In the genomic region with DNA sequence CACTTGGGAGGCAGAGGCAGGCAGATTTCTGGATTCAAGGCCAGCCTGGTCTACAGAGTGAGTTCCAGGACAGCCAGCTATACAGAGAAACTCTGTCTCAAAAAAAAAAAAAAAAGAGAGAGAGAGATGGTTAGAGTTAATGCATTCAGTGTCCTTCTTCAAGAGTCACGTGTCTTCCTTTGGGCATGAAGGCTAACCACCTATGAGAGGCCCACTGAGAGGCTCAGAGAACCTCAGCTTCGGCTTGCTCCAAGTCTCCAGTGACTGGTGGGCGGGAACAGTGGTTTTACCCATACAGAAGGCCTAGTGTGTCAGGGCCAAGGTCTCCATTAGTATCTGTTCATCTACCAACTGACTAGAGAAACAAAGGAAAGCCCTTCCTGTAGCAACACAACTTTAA, we compare ENCODE assay signal across 10 mouse cellular contexts. TPM values are rescaled to one million over a fixed set of nuclear protein-coding genes. Genes with fewer than 3 reads are reported as not detected.
DNase-seq lines count a peak whose midpoint lies in the region; ATAC-seq lines count a peak whose summit lies in the region.
"Had no signal": no experiment of that assay in that cellular context is flagged by ENCODE, and none has a peak within 500 bp of the region (broad histone marks: within the 10 kb centered on the region; RNA-seq: fewer than 3 reads in every experiment).

No protein-coding gene starts in this region.

- H3K4me1 ChIP-seq in heart, embryonic 16.5 days (ENCODE audit: control insufficient read depth, insufficient read depth, low read length), result peaks cover 24% of the 10 kb centered on the region
- H3K4me1 ChIP-seq in hindbrain, embryonic 16.5 days (ENCODE audit: control insufficient read depth, insufficient read depth, low read depth, low read length), result peaks cover 11% of the 10 kb centered on the region
- H3K4me1 ChIP-seq in midbrain, embryonic 13.5 days (replicated peaks), result peaks cover 16% of the 10 kb centered on the region

- no peaks in the 10 kb centered on the region; the same call in 1 of the 2 replicates for H3K9me3 ChIP-seq in heart, embryonic 16.5 days (replicated peaks; ENCODE audit: control insufficient read depth, low read length)
- H3K9me3 ChIP-seq in hindbrain, embryonic 16.5 days (ENCODE audit: control insufficient read depth, low read length), result no peaks in the 10 kb centered on the region
- H3K9me3 ChIP-seq in midbrain, embryonic 13.5 days, result no peaks in the 10 kb centered on the region

- ATAC-seq in heart, embryonic 16.5 days (replicated peaks; ENCODE audit: extremely low read depth, insufficient read depth, low FRiP score), result no peak
- ATAC-seq in hindbrain, embryonic 16.5 days, result no peak
- ATAC-seq in midbrain, embryonic 13.5 days, result peak; percentile 32
- no peak for ATAC-seq in erythroid progenitor cell, adult 5-6 weeks (replicated peaks; ENCODE audit: low FRiP score, poor library complexity, severe bottlenecking)

- H3K36me3 ChIP-seq in heart, embryonic 16.5 days (ENCODE audit: control insufficient read depth, insufficient read depth), result no peaks in the 10 kb centered on the region
- no peaks in the 10 kb centered on the region for H3K36me3 ChIP-seq in hindbrain, embryonic 16.5 days (ENCODE audit: control insufficient read depth, insufficient read depth, low read length)
- H3K36me3 ChIP-seq in midbrain, embryonic 13.5 days, result no peaks in the 10 kb centered on the region

- 77% methylated on average over 3 of the region's 3 CpGs for WGBS in heart, embryonic 16.5 days
- 68% methylated on average over 3 of the region's 3 CpGs for WGBS in hindbrain, embryonic 16.5 days
- 62% methylated on average over 3 of the region's 3 CpGs for WGBS in midbrain, embryonic 13.5 days

- peak overlapping the region; percentile 33 for H3K27ac ChIP-seq in heart, embryonic 16.5 days (ENCODE audit: low read length)
- peak overlapping the region; percentile 7 for H3K27ac ChIP-seq in hindbrain, embryonic 16.5 days (ENCODE audit: low read depth, low read length)
- peak overlapping the region; percentile 80 for H3K27ac ChIP-seq in midbrain, embryonic 13.5 days

- peak overlapping the region; percentile 59 for H3K9ac ChIP-seq in heart, embryonic 16.5 days (ENCODE audit: low read length)
- peak overlapping the region; percentile 59 for H3K9ac ChIP-seq in hindbrain, embryonic 16.5 days (ENCODE audit: low read depth, low read length)
- H3K9ac ChIP-seq in midbrain, embryonic 13.5 days (replicated peaks), result peak overlapping the region; percentile 63; the same call in 1 of the 2 replicates

- peak overlapping the region; percentile 59; the same call in 1 of the 2 replicates for H3K4me2 ChIP-seq in heart, embryonic 16.5 days (ENCODE audit: low read depth, low read length)
- peak overlapping the region; percentile 66 for H3K4me2 ChIP-seq in hindbrain, embryonic 16.5 days (ENCODE audit: low read length)
- H3K4me2 ChIP-seq in midbrain, embryonic 13.5 days (replicated peaks), result peak overlapping the region; percentile 56

- intact Hi-C loops in heart, postnatal 25 days (cut with DNase I), result loop anchor here (5.0 kb wide), 2 partner anchors 33 to 83 kb away; a partner anchor contains a TSS

- H3K4me3 ChIP-seq in heart, embryonic 16.5 days (ENCODE audit: low read length), result no peak overlapping the region
- H3K4me3 ChIP-seq in hindbrain, embryonic 16.5 days (ENCODE audit: low read length), result no peak overlapping the region
- H3K4me3 ChIP-seq in midbrain, embryonic 13.5 days (replicated peaks), result no peak overlapping the region

- no peak for DNase-seq in heart, postnatal 25 days (ENCODE audit: low spot score)
- DNase-seq in MN1 (ENCODE audit: low spot score), result peak; percentile 30
- no peak for DNase-seq in gastrocnemius, postnatal 10 days
- no peak for DNase-seq in urinary bladder, postnatal 10 days (ENCODE audit: low spot score)

- H3K27me3 ChIP-seq in heart, embryonic 16.5 days (ENCODE audit: control insufficient read depth, insufficient read depth, low read length), result no peaks in the 10 kb centered on the region
- no peaks in the 10 kb centered on the region for H3K27me3 ChIP-seq in hindbrain, embryonic 16.5 days (replicated peaks; ENCODE audit: control insufficient read depth, insufficient read depth, low read length)
- H3K27me3 ChIP-seq in midbrain, embryonic 13.5 days, result no peaks in the 10 kb centered on the region

RNA-seq across cellular contexts. Expression of a gene that starts 33.9 kb away (rescaled TPM):
- polyA plus RNA-seq in heart, embryonic 16.5 days (2015; fragmentation: Nextera tagmentation; extraction: Ambion mirVana), result 3.6 and 4.2 TPM in 2 replicates
- total RNA-seq in heart, postnatal 25 days (2021), result 1 to 10 TPM; 6.5 to 8.4 TPM
- polyA plus RNA-seq in hindbrain, embryonic 16.5 days (2015; fragmentation: Nextera tagmentation; extraction: Ambion mirVana), result 0.81 and 0.84 TPM in 2 replicates
- 0.26 and 0.55 TPM in 2 replicates for polyA plus RNA-seq in midbrain, embryonic 13.5 days (2015; fragmentation: Nextera tagmentation; extraction: Ambion mirVana)
- 1 to 10 TPM; 1.4 to 1.6 TPM for total RNA-seq in gastrocnemius, postnatal 10 days (2021)
- total RNA-seq in erythroid progenitor cell, adult 5-6 weeks (2015; ENCODE audit: low replicate concordance), result not detected in 2 replicates
- total RNA-seq in erythroid progenitor cell, adult 5-6 weeks (2017; ENCODE audit: low replicate concordance), result not detected in 2 replicates
- total RNA-seq: granulocyte monocyte progenitor cell, adult 5-6 weeks; MEL had no signal

RNA-seq across cellular contexts. Expression of a gene that starts 37.1 kb away (rescaled TPM):
- polyA plus RNA-seq in heart, embryonic 16.5 days (2015; fragmentation: Nextera tagmentation; extraction: Ambion mirVana), result 421 and 423 TPM in 2 replicates
- total RNA-seq in heart, postnatal 25 days (2021), result 100 to 1,000 TPM; 481 to 520 TPM
- polyA plus RNA-seq in hindbrain, embryonic 16.5 days (2015; fragmentation: Nextera tagmentation; extraction: Ambion mirVana), result 0.68 and 0.69 TPM in 2 replicates
- polyA plus RNA-seq in midbrain, embryonic 13.5 days (2015; fragmentation: Nextera tagmentation; extraction: Ambion mirVana), result 0.26 and 0.51 TPM in 2 replicates
- total RNA-seq in gastrocnemius, postnatal 10 days (2021), result 10 to 100 TPM; 56.0 to 67.3 TPM
- total RNA-seq in erythroid progenitor cell, adult 5-6 weeks (2015; ENCODE audit: low replicate concordance), result 21.6 and 24.3 TPM in 2 replicates
- 18.8 and 23.0 TPM in 2 replicates for total RNA-seq in erythroid progenitor cell, adult 5-6 weeks (2017; ENCODE audit: low replicate concordance)
- total RNA-seq: granulocyte monocyte progenitor cell, adult 5-6 weeks had no signal

RNA-seq across cellular contexts. Expression of a gene that starts 52.2 kb away (rescaled TPM):
- 2.3 and 4.6 TPM in 2 replicates for polyA plus RNA-seq in heart, embryonic 16.5 days (2015; fragmentation: Nextera tagmentation; extraction: Ambion mirVana)
- total RNA-seq in heart, postnatal 25 days (2021), result not detected
- not detected in 2 replicates for polyA plus RNA-seq in hindbrain, embryonic 16.5 days (2015; fragmentation: Nextera tagmentation; extraction: Ambion mirVana)
- polyA plus RNA-seq in midbrain, embryonic 13.5 days (2015; fragmentation: Nextera tagmentation; extraction: Ambion mirVana), result not detected in 2 replicates
- total RNA-seq in gastrocnemius, postnatal 10 days (2021), result not detected
- not detected in 2 replicates for total RNA-seq in erythroid progenitor cell, adult 5-6 weeks (2015; ENCODE audit: low replicate concordance)
- not detected in 2 replicates for total RNA-seq in erythroid progenitor cell, adult 5-6 weeks (2017; ENCODE audit: low replicate concordance)
- total RNA-seq: granulocyte monocyte progenitor cell, adult 5-6 weeks; MEL had no signal

RNA-seq across cellular contexts. Expression of a gene that starts 52.3 kb away (rescaled TPM):
- polyA plus RNA-seq in heart, embryonic 16.5 days (2015; fragmentation: Nextera tagmentation; extraction: Ambion mirVana), result 256 and 261 TPM in 2 replicates
- 100 to 1,000 TPM; 261 to 277 TPM for total RNA-seq in heart, postnatal 25 days (2021)
- polyA plus RNA-seq in hindbrain, embryonic 16.5 days (2015; fragmentation: Nextera tagmentation; extraction: Ambion mirVana), result 65.3 and 71.9 TPM in 2 replicates
- polyA plus RNA-seq in midbrain, embryonic 13.5 days (2015; fragmentation: Nextera tagmentation; extraction: Ambion mirVana), result 105 and 108 TPM in 2 replicates
- total RNA-seq in gastrocnemius, postnatal 10 days (2021), result 100 to 1,000 TPM; 127 to 139 TPM
- total RNA-seq in erythroid progenitor cell, adult 5-6 weeks (2015; ENCODE audit: low replicate concordance), result 157 and 170 TPM in 2 replicates
- 196 and 437 TPM in 2 replicates for total RNA-seq in erythroid progenitor cell, adult 5-6 weeks (2017; ENCODE audit: low replicate concordance)

RNA-seq across cellular contexts. Expression of a gene that starts 53.4 kb away (rescaled TPM):
- 87.6 and 88.6 TPM in 2 replicates for polyA plus RNA-seq in heart, embryonic 16.5 days (2015; fragmentation: Nextera tagmentation; extraction: Ambion mirVana)
- 10 to 100 TPM; 25.8 to 28.0 TPM for total RNA-seq in heart, postnatal 25 days (2021)
- 159 and 165 TPM in 2 replicates for polyA plus RNA-seq in hindbrain, embryonic 16.5 days (2015; fragmentation: Nextera tagmentation; extraction: Ambion mirVana)
- 156 and 157 TPM in 2 replicates for polyA plus RNA-seq in midbrain, embryonic 13.5 days (2015; fragmentation: Nextera tagmentation; extraction: Ambion mirVana)
- total RNA-seq in gastrocnemius, postnatal 10 days (2021), result 10 to 100 TPM; 32.4 to 33.1 TPM
- 1.8 and 6.7 TPM in 2 replicates for total RNA-seq in erythroid progenitor cell, adult 5-6 weeks (2015; ENCODE audit: low replicate concordance)
- total RNA-seq in erythroid progenitor cell, adult 5-6 weeks (2017; ENCODE audit: low replicate concordance), result 1.9 and 4.1 TPM in 2 replicates

Comparison
In these comparisons a context has a peak if more than half of its experiments do, and no peak if none do; other contexts are left out.
1. H3K27ac ChIP-seq: peak in every context shown above with its lines; median percentile 80 in midbrain, embryonic 13.5 days; 33 in heart, embryonic 16.5 days; 7 in hindbrain, embryonic 16.5 days.
2. RNA of a gene that starts 37.1 kb away (total RNA-seq): 481 to 520 TPM in heart, postnatal 25 days; 56.0 to 67.3 TPM in gastrocnemius, postnatal 10 days and 18.8 to 24.3 TPM in erythroid progenitor cell, adult 5-6 weeks; every median in the first group is over 4 times any median in the second.
3. Peak in every context shown above with its lines, with median percentiles within 50 percentile points of each other: H3K4me2 ChIP-seq and H3K9ac ChIP-seq.